ENCODE assay signal across 8 mouse cellular contexts in the genomic region with DNA sequence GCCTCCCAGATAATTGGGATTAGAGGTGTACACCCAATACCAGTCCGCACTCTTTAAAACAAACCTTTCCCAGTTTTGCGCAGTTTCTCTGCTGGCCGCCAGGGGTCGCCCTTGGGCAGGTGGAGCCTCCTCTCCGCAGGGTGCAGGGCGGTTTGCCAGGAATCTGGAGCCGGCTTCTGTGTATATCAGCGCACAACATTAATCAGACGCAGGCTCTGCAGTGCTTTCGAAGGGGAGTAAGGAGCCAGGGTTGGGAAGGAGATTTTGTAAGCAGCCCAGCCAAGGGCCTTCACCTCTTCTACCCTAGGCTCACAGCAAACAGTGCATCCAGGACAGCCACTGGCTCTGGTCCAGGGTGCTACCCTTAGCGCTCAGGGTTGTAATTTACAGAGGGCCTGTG.
DNase-seq lines count a peak whose midpoint lies in the region; ATAC-seq and TF ChIP-seq lines count a peak whose summit lies in the region.

No protein-coding gene starts in this region.

- no peak for TF ChIP-seq EP300 in liver, postnatal 0 days (IDR thresholded peaks at IDR 0.05; ENCODE audit: low read depth)

- peak; percentile 89 for TF ChIP-seq CTCF in E14TG2a.4 (conservative IDR thresholded peaks at IDR 0.05; ENCODE audit: low read length)
- TF ChIP-seq CTCF in liver, postnatal 0 days (IDR thresholded peaks at IDR 0.05; ENCODE audit: low read depth), result peak; percentile 94

- H3K4me3 ChIP-seq in E14TG2a.4 (replicated peaks; ENCODE audit: low read length), result peak overlapping the region; percentile 48
- H3K4me3 ChIP-seq in forebrain, embryonic 14.5 days (ENCODE audit: low read depth, low read length), result no peak overlapping the region
- H3K4me3 ChIP-seq in liver, postnatal 0 days (ENCODE audit: low read depth, low read length), result no peak overlapping the region

- 1% methylated on average over 11 of the region's 11 CpGs for WGBS in forebrain, embryonic 14.5 days
- 7% methylated on average over 11 of the region's 11 CpGs for WGBS in large intestine, adult 2 months
- WGBS in liver, postnatal 0 days (ENCODE audit: insufficient replicate concordance), result 5% methylated on average over 11 of the region's 11 CpGs

- peak overlapping the region; percentile 54; the same call in 1 of the 2 replicates for H3K9ac ChIP-seq in forebrain, embryonic 14.5 days (ENCODE audit: low read length)
- no peak overlapping the region for H3K9ac ChIP-seq in liver, postnatal 0 days (replicated peaks)

- H3K36me3 ChIP-seq in E14TG2a.4 (ENCODE audit: insufficient read depth, low read length), result no peaks in the 10 kb centered on the region
- no peaks in the 10 kb centered on the region for H3K36me3 ChIP-seq in forebrain, embryonic 14.5 days (ENCODE audit: control insufficient read depth, insufficient read depth, low read length)
- H3K36me3 ChIP-seq in liver, postnatal 0 days (replicated peaks; ENCODE audit: insufficient read depth, low read length), result no peaks in the 10 kb centered on the region

- H3K4me1 ChIP-seq in E14TG2a.4 (replicated peaks; ENCODE audit: low read depth, low read length), result peaks cover 13% of the 10 kb centered on the region
- H3K4me1 ChIP-seq in forebrain, embryonic 14.5 days (ENCODE audit: control insufficient read depth, insufficient read depth, low read length), result peaks cover 11% of the 10 kb centered on the region; the same call in 1 of the 2 replicates
- H3K4me1 ChIP-seq in liver, postnatal 0 days (ENCODE audit: insufficient read depth), result no peaks in the 10 kb centered on the region

- peaks cover 16% of the 10 kb centered on the region for H3K27me3 ChIP-seq in E14TG2a.4 (ENCODE audit: insufficient read depth, low read length)
- no peaks in the 10 kb centered on the region for H3K27me3 ChIP-seq in forebrain, embryonic 14.5 days (replicated peaks; ENCODE audit: control insufficient read depth, insufficient read depth, low read length)
- 0 out of 2 replicates have a peak, but pooled peaks cover 2% of the 10 kb centered on the region for H3K27me3 ChIP-seq in liver, postnatal 0 days (ENCODE audit: insufficient read depth, low read length)

- peak; percentile 84 for ATAC-seq in cerebellum, adult (ENCODE audit: insufficient number of reproducible peaks, low FRiP score, low TSS enrichment)
- peak; percentile 88 for ATAC-seq in forebrain, embryonic 14.5 days
- peak; percentile 41; the same call in 1 of the 2 replicates for ATAC-seq in liver, postnatal 0 days
- ATAC-seq in neutrophil, adult 5-6 weeks (ENCODE audit: extremely low read depth, insufficient number of reproducible peaks, low FRiP score, poor library complexity, severe bottlenecking), result 0 out of 2 replicates have a peak, but pooled peaks have one; percentile 31

- H3K4me2 ChIP-seq in forebrain, embryonic 14.5 days (ENCODE audit: low read length), result peak overlapping the region; percentile 37
- no peak overlapping the region for H3K4me2 ChIP-seq in liver, postnatal 0 days (ENCODE audit: low read depth, low read length)

- peaks cover 5% of the 10 kb centered on the region for H3K9me3 ChIP-seq in E14TG2a.4 (ENCODE audit: low read length)
- no peaks in the 10 kb centered on the region for H3K9me3 ChIP-seq in forebrain, embryonic 14.5 days (replicated peaks; ENCODE audit: control insufficient read depth, low read length)
- no peaks in the 10 kb centered on the region for H3K9me3 ChIP-seq in liver, postnatal 0 days (ENCODE audit: low read length)

- intact Hi-C loops in heart, postnatal 14 days (cut with DNase I), result loop anchor here (1.0 to 5.0 kb wide), 3 partner anchors 384 to 908 kb away; no protein-coding TSS in a partner anchor

- DNase-seq in forebrain, embryonic 14.5 days (ENCODE audit: low spot score), result peak; percentile 94
- peak; percentile 91 to 94 for DNase-seq in heart, postnatal 14 days
- peak; percentile 18 for DNase-seq in large intestine, adult 2 months (ENCODE audit: low read depth, low spot score)
- DNase-seq in liver, postnatal 0 days, result peak; percentile 80
- DNase-seq in thymus, adult 18-20 months, result peak; percentile 22 to 26

- H3K27ac ChIP-seq in forebrain, embryonic 14.5 days (ENCODE audit: low read depth, low read length), result peak overlapping the region; percentile 56; the same call in 1 of the 2 replicates
- no peak overlapping the region for H3K27ac ChIP-seq in liver, postnatal 0 days (ENCODE audit: low read depth)

Comparison
In these comparisons a context has a peak if more than half of its experiments do, and no peak if none do; other contexts are left out.
1. ATAC-seq: peak in every context shown above with its lines; median percentile 88 in forebrain, embryonic 14.5 days; 84 in cerebellum, adult; 41 in liver, postnatal 0 days; 31 in neutrophil, adult 5-6 weeks.
2. DNase-seq: peak in every context shown above with its lines; median percentile 94 in forebrain, embryonic 14.5 days; 92 in heart, postnatal 14 days; 80 in liver, postnatal 0 days; 24 in thymus, adult 18-20 months; 18 in large intestine, adult 2 months.